ENCODE assay signal across 8 mouse cellular contexts in the genomic region with DNA sequence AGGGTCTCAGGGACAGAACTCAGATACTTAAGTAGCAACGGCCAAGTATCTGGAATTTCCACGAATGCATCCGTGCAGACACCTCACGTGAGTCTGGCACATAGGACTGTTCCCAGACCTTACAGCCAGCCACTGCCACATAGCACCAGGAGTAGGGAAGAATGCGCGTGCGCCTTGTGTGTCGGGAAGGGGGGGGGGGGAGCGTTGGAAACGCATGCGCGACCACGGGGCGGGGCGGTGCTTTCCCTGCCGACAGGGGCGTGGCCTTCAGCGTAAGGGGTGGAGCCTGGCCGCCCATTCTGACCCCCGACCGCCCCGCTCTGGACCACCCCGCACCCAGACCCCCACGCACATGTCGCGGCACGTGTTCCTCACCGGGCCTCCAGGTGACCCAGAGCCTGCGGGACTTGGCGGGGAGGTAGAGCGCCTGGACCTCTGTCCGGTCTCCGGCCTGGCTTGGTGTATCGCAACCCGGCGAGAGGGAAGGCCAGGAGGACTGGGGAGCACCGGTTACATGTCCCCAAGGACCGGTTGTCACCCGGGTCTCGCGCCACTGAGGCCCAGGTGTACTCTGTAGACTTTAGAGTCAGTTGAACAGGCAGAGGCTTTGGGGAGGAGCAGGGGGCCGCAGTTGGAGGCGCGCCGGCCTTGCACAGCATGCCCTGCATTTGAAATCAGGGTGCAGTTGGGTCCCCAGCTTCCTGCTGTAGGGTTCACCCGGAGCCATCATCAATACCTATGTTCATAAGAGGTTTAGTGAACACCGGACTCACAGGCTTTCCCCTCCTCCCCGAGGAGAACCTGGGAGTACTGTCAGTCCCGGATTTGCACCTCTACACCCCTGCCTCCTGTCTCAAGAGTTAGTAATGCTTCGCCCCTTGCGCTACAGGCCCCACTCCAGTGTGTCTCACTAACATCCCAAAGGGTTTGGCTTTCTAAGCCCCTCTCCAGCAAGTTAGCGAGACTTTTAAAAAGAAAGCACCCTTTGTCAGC. TPM values are rescaled to one million over a fixed set of nuclear protein-coding genes. Genes with fewer than 3 reads are reported as not detected.
DNase-seq lines count a peak whose midpoint lies in the region; ATAC-seq and TF ChIP-seq lines count a peak whose summit lies in the region.

No protein-coding gene starts in this region.

- peak overlapping the region; percentile 77 for H3K4me3 ChIP-seq in cortical plate, adult 2 months (ENCODE audit: insufficient read depth, low read length)

- peak; percentile 91 for DNase-seq in adipocyte (ENCODE audit: low spot score)
- peak; percentile 91 for DNase-seq in gastrocnemius, postnatal 10 days
- peak; percentile 84 for DNase-seq in induced T-regulatory cell, adult 2 months (ENCODE audit: low read depth)
- peak; percentile 71 to 78 for DNase-seq in left cerebral cortex, adult 8-10 months (ENCODE audit: low spot score in 2 of 2)
- peak; percentile 88 for DNase-seq in right cerebral cortex, adult 18-20 months
- peak; percentile 79 for DNase-seq in urinary bladder, adult 2 months (ENCODE audit: low spot score)

- H3K4me1 ChIP-seq in cortical plate, adult 2 months (ENCODE audit: control insufficient read depth, insufficient read depth, low read length): peaks cover 2% of the 10 kb centered on the region

- TF ChIP-seq POLR2A in cortical plate, adult 2 months (IDR thresholded peaks at IDR 0.05; ENCODE audit: extremely low read depth, insufficient read depth, low read length): peak; percentile 64; the same call in 1 of the 2 replicates

- peak overlapping the region; percentile 52 for H3K27ac ChIP-seq in cortical plate, adult 2 months (ENCODE audit: insufficient read depth, low read length)

- no peak for TF ChIP-seq CTCF in cortical plate, adult 2 months (IDR thresholded peaks at IDR 0.05; ENCODE audit: extremely low read depth, insufficient read depth, low read length)

- ATAC-seq in megakaryocyte, adult 5-6 weeks (ENCODE audit: poor library complexity, severe bottlenecking): peak; percentile 79

RNA-seq across cellular contexts. Expression of gene Ntpcr, which starts 4.5 kb away (rescaled TPM):
- polyA plus RNA-seq in cortical plate, adult 2 months (2012; rRNA removed): 58.5 and 59.7 TPM in 2 replicates
- total RNA-seq in gastrocnemius, postnatal 10 days (2021): 10 to 100 TPM; 16.5 to 18.6 TPM
- total RNA-seq in left cerebral cortex, adult 8-10 months (2022): 10 to 100 TPM; 21.7 to 30.4 (median 22.8) TPM
- total RNA-seq in megakaryocyte, adult 5-6 weeks (2015): 33.0 and 33.3 TPM in 2 replicates
- total RNA-seq in megakaryocyte, adult 5-6 weeks (2017): 15.8 and 18.8 TPM in 2 replicates
- 39.7 and 52.9 TPM in 2 replicates for polyA plus RNA-seq in urinary bladder, adult 2 months (2012; rRNA removed)

Comparison
In these comparisons a context has a peak if more than half of its experiments do, and no peak if none do; other contexts are left out.
1. Peak in every context shown above with its lines: DNase-seq, ATAC-seq, H3K4me3 ChIP-seq and H3K27ac ChIP-seq.